Mouse (Mus musculus) limb, embryonic 14.5 days (tissue): ENCODE measurements at regions not wholly inside any gene's neighbourhood (a gene's known extent, or its start where the extent isn't known, plus 50 kb on each side); places are given as distances from the start of the nearest gene placed in this dataset.

Experiments
- ATAC-seq: fragments of 200-750 bp; cut with Nextera tagmentation; 2 replicates; pipeline ENCODE4 v1.8.0; 2017; ENCODE audit warnings: low read depth, moderate number of reproducible peaks, moderate TSS enrichment; ENCODE audit not compliant: low FRiP score
- DNase-seq: peaks from one replicate; pipeline ENCODE4 v3.0.0-alpha.2; 2015; ENCODE audit warnings: low spot score
- H3K27ac ChIP-seq: fragments of 300-500 bp; sonication (generic); replicated peaks from 2 replicates; pipeline ENCODE4 v1.5.1; 2014; ENCODE audit warnings: low read depth, mild to moderate bottlenecking, low read length, moderate library complexity, mixed read lengths
- H3K27me3 ChIP-seq: fragments of 300-500 bp; sonication (generic); 2 replicates; pipeline ENCODE4 v1.6.1; 2014; ENCODE audit warnings: low read length, mixed read lengths; ENCODE audit not compliant: control insufficient read depth, insufficient read depth
- H3K36me3 ChIP-seq: fragments of 300-500 bp; sonication (generic); 2 replicates; pipeline ENCODE4 v1.6.1; 2014; ENCODE audit warnings: mild to moderate bottlenecking, low read length, moderate library complexity, mixed read lengths; ENCODE audit not compliant: control insufficient read depth, insufficient read depth
- H3K4me1 ChIP-seq: fragments of 300-500 bp; sonication (generic); 2 replicates; pipeline ENCODE4 v1.6.1; 2014; ENCODE audit warnings: antibody characterized with exemption, low read length, mixed read lengths; ENCODE audit not compliant: control insufficient read depth, insufficient read depth
- H3K4me2 ChIP-seq: fragments of 300-500 bp; sonication (generic); replicated peaks from 2 replicates; pipeline ENCODE4 v1.6.1; 2014; ENCODE audit warnings: low read depth, mild to moderate bottlenecking, low read length, moderate library complexity; ENCODE audit not compliant: severe bottlenecking
- H3K4me3 ChIP-seq: fragments of 300-500 bp; sonication (generic); replicated peaks from 2 replicates; pipeline ENCODE4 v1.5.1; 2014; ENCODE audit warnings: low read length
- H3K9ac ChIP-seq: fragments of 300-500 bp; sonication (generic); 2 replicates; pipeline ENCODE4 v1.6.1; 2014; ENCODE audit warnings: mild to moderate bottlenecking, low read depth, low read length, moderate library complexity; ENCODE audit not compliant: severe bottlenecking
- H3K9me3 ChIP-seq: fragments of 300-500 bp; sonication (generic); 2 replicates; pipeline ENCODE4 v1.6.1; 2016; ENCODE audit warnings: low read length; ENCODE audit not compliant: control insufficient read depth
- POLR2A ChIP-seq: fragments of 200-500 bp; IDR thresholded peaks from 2 replicates; pipeline ENCODE4 v1.8.0; 2012; ENCODE audit warnings: inconsistent platforms, mild to moderate bottlenecking, moderate library complexity, borderline replicate concordance; ENCODE audit not compliant: insufficient read depth, insufficient read length; ENCODE audit errors: extremely low read depth
- WGBS: fragments of 180-500 bp; shearing (Covaris S2); extraction: QIAGEN DNeasy Blood & Tissue Kit; methylation state at CpG from one replicate; pipeline ENCODE4 v1.1.7; 2014; 5-methylcytosine and 5-hydroxymethylcytosine counted together

GRCm38 (mm10) chr8:126837318-126838025 is 108.2 kb downstream of the Tomm20 start:
- Histone ChIP-seq H3K4me2 (no peak overlapping the region), H3K36me3 (no peaks in the 10 kb centered on the region), H3K4me3 (no peak overlapping the region), H3K27me3 (no peaks in the 10 kb centered on the region), H3K9me3 (no peaks in the 10 kb centered on the region), H3K27ac (peak overlapping the region; percentile 89), H3K9ac (no peak overlapping the region), H3K4me1 (peaks cover 52% of the 10 kb centered on the region)
- ATAC-seq (no peak), DNase-seq (no peak)
- TF ChIP-seq POLR2A: no peak
- WGBS: 66% methylated on average over 9 of the region's 9 CpGs

DNA sequence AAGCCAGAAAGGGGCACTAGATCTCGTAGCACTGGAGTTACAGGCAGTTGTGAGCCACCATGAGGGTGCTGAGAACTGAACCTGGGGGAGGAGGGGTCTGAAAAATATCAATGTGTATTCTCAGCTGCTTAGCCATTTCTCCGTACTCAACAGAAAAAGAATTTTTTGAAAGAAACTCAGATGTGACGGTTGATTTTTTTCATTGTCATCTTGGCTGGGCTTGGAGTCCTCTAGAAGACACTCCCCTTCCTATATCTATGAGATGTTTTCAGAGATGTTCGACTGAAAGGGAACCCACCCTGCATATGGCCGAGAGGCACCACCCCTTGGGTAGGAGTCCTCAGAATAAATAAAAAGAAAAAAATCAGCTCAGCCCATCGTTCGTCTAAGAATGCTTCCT is 110.1 kb downstream of the Tomm20 start:
- H3K36me3 ChIP-seq: no peaks in the 10 kb centered on the region
- 79% methylated on average over 7 of the region's 7 CpGs for WGBS
- H3K9me3 ChIP-seq: no peaks in the 10 kb centered on the region
- H3K4me3 ChIP-seq: no peak overlapping the region
- H3K27me3 ChIP-seq: no peaks in the 10 kb centered on the region
- no peak overlapping the region for H3K9ac ChIP-seq
- peaks cover 59% of the 10 kb centered on the region for H3K4me1 ChIP-seq
- ATAC-seq: no peak
- no peak overlapping the region for H3K27ac ChIP-seq
- no peak for TF ChIP-seq POLR2A
- no peak overlapping the region for H3K4me2 ChIP-seq
- no peak for DNase-seq

DNA sequence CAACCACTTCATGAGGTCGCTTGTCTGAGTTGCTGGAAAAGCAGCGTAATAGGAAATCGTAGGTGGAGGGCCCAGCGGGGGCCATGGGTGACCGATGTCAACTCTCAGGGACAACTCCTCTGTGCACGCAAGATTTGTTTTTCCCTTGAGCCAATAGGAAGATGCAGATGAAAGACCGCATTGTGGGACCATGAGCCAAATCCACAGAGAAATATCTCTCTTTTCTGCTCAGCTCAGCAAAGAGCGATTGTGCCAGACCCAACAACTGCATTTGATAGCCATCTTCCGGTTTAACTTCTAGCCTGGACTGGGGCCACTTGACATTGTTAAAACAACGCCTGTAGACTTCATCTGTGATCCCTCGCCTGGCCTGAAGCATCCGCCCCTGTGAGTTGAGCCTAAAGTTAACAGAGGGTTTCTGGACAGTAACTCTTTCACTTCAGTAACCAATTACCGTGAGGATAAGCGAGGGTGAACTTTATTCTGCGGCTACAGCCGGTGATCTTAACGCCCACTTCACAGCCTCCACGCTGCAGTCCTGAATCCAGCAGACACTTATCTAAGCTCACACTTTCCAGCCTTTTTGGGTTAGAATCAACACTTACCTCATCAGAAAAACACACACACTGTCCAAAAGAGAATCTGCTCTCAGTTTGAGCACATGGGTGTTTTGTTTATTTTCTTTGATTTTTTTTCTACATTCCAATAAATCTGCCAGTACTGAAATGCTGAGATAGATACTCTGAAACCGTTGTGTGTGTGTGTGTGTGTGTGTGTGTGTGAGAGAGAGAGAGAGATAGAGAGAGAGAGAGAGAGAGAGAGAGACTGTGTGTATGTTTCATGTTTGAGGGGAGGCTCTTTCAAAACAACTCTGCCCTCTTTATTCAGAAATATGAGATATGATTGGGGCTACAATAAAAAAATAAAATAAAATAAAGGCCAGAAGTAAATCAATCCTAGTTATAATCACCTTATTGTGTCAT is 111.9 kb downstream of the Tomm20 start:
- H3K27me3 ChIP-seq: no peaks in the 10 kb centered on the region
- no peak overlapping the region for H3K4me3 ChIP-seq
- no peak overlapping the region for H3K4me2 ChIP-seq
- no peaks in the 10 kb centered on the region for H3K36me3 ChIP-seq
- no peak overlapping the region for H3K9ac ChIP-seq
- TF ChIP-seq POLR2A: no peak
- DNase-seq: peak; percentile 82
- H3K27ac ChIP-seq: peak overlapping the region; percentile 82
- peaks cover 57% of the 10 kb centered on the region for H3K4me1 ChIP-seq
- 35% methylated on average over 19 of the region's 19 CpGs for WGBS
- H3K9me3 ChIP-seq: no peaks in the 10 kb centered on the region
- peak; percentile 58; the same call in 1 of the 2 replicates for ATAC-seq

GRCm38 (mm10) chr8:126833006-126833405 is 112.6 kb downstream of the Tomm20 start:
- WGBS: 39% methylated on average over 5 of the region's 5 CpGs
- DNase-seq (no peak), ATAC-seq (no peak)
- Histone ChIP-seq H3K4me3 (no peak overlapping the region), H3K4me2 (no peak overlapping the region), H3K27ac (peak overlapping the region; percentile 82), H3K9me3 (no peaks in the 10 kb centered on the region), H3K9ac (no peak overlapping the region), H3K27me3 (no peaks in the 10 kb centered on the region), H3K36me3 (no peaks in the 10 kb centered on the region), H3K4me1 (peaks cover 56% of the 10 kb centered on the region)
- TF ChIP-seq POLR2A: no peak

- TF ChIP-seq POLR2A: no peak
- peak overlapping the region; percentile 82 for H3K27ac ChIP-seq
- WGBS: 57% methylated on average over 12 of the region's 12 CpGs
- H3K4me2 ChIP-seq: no peak overlapping the region
- peaks cover 56% of the 10 kb centered on the region for H3K4me1 ChIP-seq
- no peak overlapping the region for H3K4me3 ChIP-seq
- H3K9ac ChIP-seq: no peak overlapping the region
- no peaks in the 10 kb centered on the region for H3K27me3 ChIP-seq
- DNase-seq (peak; percentile 59), ATAC-seq (no peak)
- no peaks in the 10 kb centered on the region for H3K9me3 ChIP-seq
- no peaks in the 10 kb centered on the region; the same call in 1 of the 2 replicates for H3K36me3 ChIP-seq
Measured at GRCm38 (mm10) chr8:126832163-126832978, 113.3 kb downstream of the Tomm20 start.
